Mouse (Mus musculus) midbrain, embryonic 16.5 days (tissue): Measurements from ENCODE around the gene Npsr1. TPM values are rescaled to one million over a fixed set of nuclear protein-coding genes. Genes with fewer than 3 reads are reported as not detected.

Source experiments
- ATAC-seq: fragments of 200-750 bp; cut with Nextera tagmentation; 2 replicates; pipeline ENCODE4 v1.8.0; 2017; ENCODE audit warnings: moderate TSS enrichment
- H3K27ac ChIP-seq: fragments of 300-500 bp; sonication (generic); 2 replicates; pipeline ENCODE4 v1.5.1; 2014; ENCODE audit warnings: mild to moderate bottlenecking, low read length, mixed read lengths
- H3K27me3 ChIP-seq: fragments of 300-500 bp; sonication (generic); 2 replicates; pipeline ENCODE4 v1.6.1; 2014; ENCODE audit warnings: low read depth, low read length, mixed read lengths; ENCODE audit not compliant: control insufficient read depth, insufficient read depth
- H3K36me3 ChIP-seq: fragments of 300-500 bp; sonication (generic); 2 replicates; pipeline ENCODE4 v1.6.1; 2014; ENCODE audit warnings: mild to moderate bottlenecking, low read length, moderate library complexity, mixed read lengths; ENCODE audit not compliant: control insufficient read depth, insufficient read depth
- H3K4me1 ChIP-seq: fragments of 300-500 bp; sonication (generic); 2 replicates; pipeline ENCODE4 v1.6.1; 2014; ENCODE audit warnings: mild to moderate bottlenecking, low read length, mixed read lengths; ENCODE audit not compliant: control insufficient read depth, insufficient read depth
- H3K4me2 ChIP-seq: fragments of 300-500 bp; sonication (generic); 2 replicates; pipeline ENCODE4 v1.6.1; 2014; ENCODE audit warnings: mild to moderate bottlenecking, low read length, mixed read lengths
- H3K4me3 ChIP-seq: fragments of 300-500 bp; sonication (generic); 2 replicates; pipeline ENCODE4 v1.5.1; 2014; ENCODE audit warnings: low read depth, mild to moderate bottlenecking, low read length, moderate library complexity, mixed read lengths
- H3K9ac ChIP-seq: fragments of 300-500 bp; sonication (generic); 2 replicates; pipeline ENCODE4 v1.6.1; 2014; ENCODE audit warnings: low read depth, low read length, mixed read lengths
- H3K9me3 ChIP-seq: fragments of 300-500 bp; sonication (generic); replicated peaks from 2 replicates; pipeline ENCODE4 v1.6.1; 2014; ENCODE audit warnings: mild to moderate bottlenecking, low read length, mixed read lengths; ENCODE audit not compliant: control insufficient read depth, poor library complexity, severe bottlenecking
- WGBS: fragments of 180-500 bp; shearing (Covaris S2); extraction: QIAGEN DNeasy Blood & Tissue Kit; methylation state at CpG from one replicate; pipeline ENCODE4 v1.1.7; 2014; 5-methylcytosine and 5-hydroxymethylcytosine counted together
- polyA plus RNA-seq: library from polyadenylated mRNA; unstranded; fragments of >200 nt; fragmentation: Nextera tagmentation; extraction: Ambion mirVana; gene quantifications from 2 replicates; pipeline ENCODE4 v1.2.1, GENCODE M21; 2015

Gene Npsr1
- 0.51 and 0.63 TPM in 2 replicates for polyA plus RNA-seq

GRCm38 (mm10) chr9:24097696-24098095 is at the start of gene Npsr1:
Npsr1 (plus strand) TSS chr9:24097996.
- whole genome bisulfite sequencing = 72% methylated on average over 7 of the region's 7 CpGs
- no peak for ATAC-seq

GRCm38 (mm10) chr9:24051538-24051937 is 46.3 kb upstream of the Npsr1 start:
- H3K4me1 ChIP-seq = no peaks in the 10 kb centered on the region
- no peak for ATAC-seq
- no peak overlapping the region for H3K4me3 ChIP-seq
- no peak overlapping the region for H3K27ac ChIP-seq
- no peaks in the 10 kb centered on the region for H3K9me3 ChIP-seq
- no peaks in the 10 kb centered on the region for H3K27me3 ChIP-seq
- no peak overlapping the region for H3K4me2 ChIP-seq
- no peaks in the 10 kb centered on the region for H3K36me3 ChIP-seq
- no peak overlapping the region for H3K9ac ChIP-seq

More at GRCm38 (mm10) chr9:24097696-24098095, at the start of gene Npsr1:
- H3K4me3 ChIP-seq = no peak within 1 kb of the TSS
- no peak within 1 kb of the TSS for H3K4me2 ChIP-seq
- H3K9ac ChIP-seq = no peak within 1 kb of the TSS
- H3K4me1 ChIP-seq = no peaks in the 10 kb centered on the region
- no peaks in the 10 kb centered on the region for H3K36me3 ChIP-seq
- H3K27ac ChIP-seq = no peak within 1 kb of the TSS
- no peaks in the 10 kb centered on the region for H3K9me3 ChIP-seq
- H3K27me3 ChIP-seq = no peaks in the 10 kb centered on the region

GRCm38 (mm10) chr9:24063251-24063650 is 34.5 kb upstream of the Npsr1 start:
- no peak overlapping the region for H3K9ac ChIP-seq
- no peaks in the 10 kb centered on the region for H3K27me3 ChIP-seq
- ATAC-seq = no peak
- H3K4me3 ChIP-seq = no peak overlapping the region
- H3K4me1 ChIP-seq = no peaks in the 10 kb centered on the region
- H3K36me3 ChIP-seq = no peaks in the 10 kb centered on the region
- H3K9me3 ChIP-seq = no peaks in the 10 kb centered on the region
- H3K4me2 ChIP-seq = no peak overlapping the region
- H3K27ac ChIP-seq = no peak overlapping the region

GRCm38 (mm10) chr9:24071664-24072063 is 26.1 kb upstream of the Npsr1 start:
- Histone ChIP-seq H3K9me3 (no peaks in the 10 kb centered on the region), H3K4me1 (no peaks in the 10 kb centered on the region), H3K36me3 (no peaks in the 10 kb centered on the region), H3K4me2 (no peak overlapping the region), H3K9ac (no peak overlapping the region), H3K27me3 (no peaks in the 10 kb centered on the region), H3K4me3 (no peak overlapping the region), H3K27ac (no peak overlapping the region)
- ATAC-seq = no peak
- WGBS = 87% methylated on average over 1 of the region's 1 CpGs

- Histone ChIP-seq H3K36me3 (no peaks in the 10 kb centered on the region), H3K27ac (no peak overlapping the region), H3K9me3 (no peaks in the 10 kb centered on the region), H3K27me3 (no peaks in the 10 kb centered on the region), H3K4me2 (no peak overlapping the region), H3K9ac (no peak overlapping the region), H3K4me1 (no peaks in the 10 kb centered on the region), H3K4me3 (no peak overlapping the region)
- no peak for ATAC-seq
Measured at GRCm38 (mm10) chr9:24077596-24077995, 20.2 kb upstream of the Npsr1 start.

- Histone ChIP-seq H3K36me3 (no peaks in the 10 kb centered on the region), H3K4me2 (no peak overlapping the region), H3K4me1 (no peaks in the 10 kb centered on the region), H3K27me3 (no peaks in the 10 kb centered on the region), H3K4me3 (no peak overlapping the region), H3K9me3 (no peaks in the 10 kb centered on the region), H3K27ac (no peak overlapping the region), H3K9ac (no peak overlapping the region)
- no peak for ATAC-seq
Measured at GRCm38 (mm10) chr9:24091875-24092274, 5.9 kb upstream of the Npsr1 start.

- ATAC-seq = no peak
- WGBS = 81% methylated on average over 2 of the region's 2 CpGs
- Histone ChIP-seq H3K4me3 (no peak overlapping the region), H3K4me2 (no peak overlapping the region), H3K27ac (no peak overlapping the region), H3K4me1 (no peaks in the 10 kb centered on the region), H3K9me3 (no peaks in the 10 kb centered on the region), H3K36me3 (no peaks in the 10 kb centered on the region), H3K27me3 (no peaks in the 10 kb centered on the region), H3K9ac (no peak overlapping the region)
Measured at GRCm38 (mm10) chr9:24098526-24098925, 730 bp downstream of the Npsr1 start.

GRCm38 (mm10) chr9:24099631-24100030 is 1.8 kb downstream of the Npsr1 start:
- no peaks in the 10 kb centered on the region for H3K4me1 ChIP-seq
- no peak overlapping the region for H3K9ac ChIP-seq
- no peak overlapping the region for H3K27ac ChIP-seq
- H3K4me2 ChIP-seq = no peak overlapping the region
- no peaks in the 10 kb centered on the region for H3K27me3 ChIP-seq
- H3K4me3 ChIP-seq = no peak overlapping the region
- WGBS = 60% methylated on average over 4 of the region's 4 CpGs
- no peaks in the 10 kb centered on the region for H3K36me3 ChIP-seq
- ATAC-seq = peak; percentile 64
- no peaks in the 10 kb centered on the region for H3K9me3 ChIP-seq

- Histone ChIP-seq H3K27ac (no peak overlapping the region), H3K27me3 (no peaks in the 10 kb centered on the region), H3K4me3 (no peak overlapping the region), H3K4me2 (no peak overlapping the region), H3K9ac (no peak overlapping the region), H3K9me3 (no peaks in the 10 kb centered on the region), H3K4me1 (no peaks in the 10 kb centered on the region), H3K36me3 (no peaks in the 10 kb centered on the region)
- ATAC-seq = no peak; the same call in 1 of the 2 replicates
- 45% methylated on average over 4 of the region's 4 CpGs for WGBS
Measured at GRCm38 (mm10) chr9:24119423-24119822, 21.6 kb downstream of the Npsr1 start.

- Histone ChIP-seq H3K9me3 (no peaks in the 10 kb centered on the region), H3K4me2 (no peak overlapping the region), H3K4me1 (no peaks in the 10 kb centered on the region), H3K4me3 (no peak overlapping the region), H3K36me3 (no peaks in the 10 kb centered on the region), H3K27me3 (no peaks in the 10 kb centered on the region), H3K9ac (no peak overlapping the region), H3K27ac (no peak overlapping the region)
- 91% methylated on average over 1 of the region's 1 CpGs for WGBS
- no peak for ATAC-seq
Measured at GRCm38 (mm10) chr9:24133142-24133541, 35.3 kb downstream of the Npsr1 start.
